Mouse (Mus musculus) neural tube, embryonic 13.5 days (tissue): Measurements from ENCODE around the gene C130032M10Rik. TPM values are rescaled to one million over a fixed set of nuclear protein-coding genes. Genes with fewer than 3 reads are reported as not detected.

ENCODE experiments used
- ATAC-seq: fragments of 200-750 bp; cut with Nextera tagmentation; 2 replicates; pipeline ENCODE4 v1.8.0; 2017; ENCODE audit warnings: low read depth, mild to moderate bottlenecking, moderate TSS enrichment, moderate library complexity
- H3K27ac ChIP-seq: fragments of 300-500 bp; sonication (generic); replicated peaks from 2 replicates; pipeline ENCODE4 v1.5.1; 2015; ENCODE audit warnings: moderate library complexity, mild to moderate bottlenecking, inconsistent platforms
- H3K27me3 ChIP-seq: fragments of 300-500 bp; sonication (generic); 2 replicates; pipeline ENCODE4 v1.6.1; 2015; ENCODE audit warnings: mild to moderate bottlenecking, inconsistent platforms
- H3K36me3 ChIP-seq: fragments of 300-500 bp; sonication (generic); 2 replicates; pipeline ENCODE4 v1.6.1; 2015; ENCODE audit warnings: mild to moderate bottlenecking, inconsistent platforms
- H3K4me1 ChIP-seq: fragments of 300-500 bp; sonication (generic); replicated peaks from 2 replicates; pipeline ENCODE4 v1.6.1; 2015; ENCODE audit warnings: inconsistent platforms
- H3K4me2 ChIP-seq: fragments of 300-500 bp; sonication (generic); 2 replicates; pipeline ENCODE4 v1.6.1; 2015; ENCODE audit warnings: inconsistent platforms, mild to moderate bottlenecking, moderate library complexity
- H3K4me3 ChIP-seq: fragments of 300-500 bp; sonication (generic); 2 replicates; pipeline ENCODE4 v1.5.1; 2015; ENCODE audit warnings: mild to moderate bottlenecking, inconsistent platforms
- H3K9ac ChIP-seq: fragments of 300-500 bp; sonication (generic); 2 replicates; pipeline ENCODE4 v1.6.1; 2015; ENCODE audit warnings: moderate library complexity, mild to moderate bottlenecking, inconsistent platforms
- H3K9me3 ChIP-seq: fragments of 300-500 bp; sonication (generic); 2 replicates; pipeline ENCODE4 v1.6.1; 2016; ENCODE audit warnings: inconsistent platforms
- WGBS: fragments of 180-500 bp; shearing (Covaris S2); methylation state at CpG from one replicate; pipeline ENCODE4 v1.1.7; 2015; 5-methylcytosine and 5-hydroxymethylcytosine counted together
- polyA plus RNA-seq: library from polyadenylated mRNA; unstranded; fragments of >200 nt; fragmentation: Nextera tagmentation; extraction: Ambion mirVana; gene quantifications from 2 replicates; pipeline ENCODE4 v1.2.1, GENCODE M21; 2015

C130032M10Rik gene
- polyA plus RNA-seq, 1 experiment from 2014 or later = not detected

DNA sequence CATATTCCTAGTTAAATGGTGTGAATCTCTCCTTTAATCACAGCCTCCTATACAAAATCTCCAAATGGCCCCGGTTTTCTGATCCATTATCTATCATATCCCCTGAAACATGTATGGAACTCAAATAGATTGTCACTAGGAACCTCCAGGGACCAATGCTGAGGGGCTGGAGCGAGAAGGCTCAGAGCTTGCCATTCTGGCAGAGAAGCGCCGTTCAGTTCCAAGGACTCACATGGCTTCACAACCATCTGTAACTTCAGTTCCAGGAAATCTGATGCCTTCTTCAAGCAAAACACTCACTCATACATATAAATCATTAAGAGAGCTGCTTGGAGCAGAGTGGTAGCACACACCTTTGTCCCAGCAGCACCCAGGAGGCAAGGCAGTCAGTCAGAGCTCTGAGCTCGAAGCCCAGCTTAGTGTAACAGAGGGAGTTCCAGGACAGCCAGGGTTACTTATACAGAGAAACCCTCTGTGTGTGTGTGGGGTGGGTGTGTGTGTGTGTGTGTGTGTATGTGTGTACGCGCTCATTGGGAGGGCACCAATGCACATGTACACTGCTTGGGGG, 23.6 kb downstream of the C130032M10Rik start:
- Histone ChIP-seq H3K4me2 (no peak overlapping the region), H3K27ac (no peak overlapping the region), H3K4me1 (peaks cover 15% of the 10 kb centered on the region), H3K4me3 (no peak overlapping the region), H3K36me3 (no peaks in the 10 kb centered on the region), H3K9ac (no peak overlapping the region), H3K27me3 (no peaks in the 10 kb centered on the region), H3K9me3 (no peaks in the 10 kb centered on the region)
- no peak for ATAC-seq
- WGBS = 63% methylated on average over 7 of the region's 7 CpGs

DNA sequence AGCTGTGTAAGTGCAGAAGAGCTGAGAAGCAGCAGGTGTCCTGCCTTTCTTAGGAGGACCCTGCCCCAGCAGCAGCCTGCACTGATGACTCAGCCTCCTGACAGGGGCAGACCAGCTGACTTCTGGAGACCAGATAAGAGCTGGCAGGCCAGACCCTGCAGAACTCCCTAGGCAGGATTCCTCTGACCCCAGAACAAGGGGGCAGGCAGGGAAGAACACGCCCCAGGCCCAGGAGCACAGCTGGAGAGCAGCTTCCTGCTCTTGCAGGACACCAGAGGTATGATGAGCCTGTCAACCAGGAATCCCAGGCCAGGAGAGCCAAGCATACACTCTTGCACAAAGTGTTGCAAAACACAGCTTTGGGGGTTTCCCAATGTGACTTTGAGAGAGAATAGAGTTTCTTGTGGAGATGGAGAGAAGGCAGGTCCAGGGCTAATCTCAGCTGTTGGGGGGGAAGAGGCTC, 25.8 kb downstream of the C130032M10Rik start:
- no peaks in the 10 kb centered on the region for H3K36me3 ChIP-seq
- no peak overlapping the region for H3K4me2 ChIP-seq
- WGBS = 63% methylated on average over 1 of the region's 1 CpGs
- H3K9me3 ChIP-seq = no peaks in the 10 kb centered on the region
- H3K27me3 ChIP-seq = no peaks in the 10 kb centered on the region
- no peak overlapping the region for H3K4me3 ChIP-seq
- H3K27ac ChIP-seq = no peak overlapping the region
- no peak for ATAC-seq
- H3K4me1 ChIP-seq = peaks cover 25% of the 10 kb centered on the region
- H3K9ac ChIP-seq = no peak overlapping the region

DNA sequence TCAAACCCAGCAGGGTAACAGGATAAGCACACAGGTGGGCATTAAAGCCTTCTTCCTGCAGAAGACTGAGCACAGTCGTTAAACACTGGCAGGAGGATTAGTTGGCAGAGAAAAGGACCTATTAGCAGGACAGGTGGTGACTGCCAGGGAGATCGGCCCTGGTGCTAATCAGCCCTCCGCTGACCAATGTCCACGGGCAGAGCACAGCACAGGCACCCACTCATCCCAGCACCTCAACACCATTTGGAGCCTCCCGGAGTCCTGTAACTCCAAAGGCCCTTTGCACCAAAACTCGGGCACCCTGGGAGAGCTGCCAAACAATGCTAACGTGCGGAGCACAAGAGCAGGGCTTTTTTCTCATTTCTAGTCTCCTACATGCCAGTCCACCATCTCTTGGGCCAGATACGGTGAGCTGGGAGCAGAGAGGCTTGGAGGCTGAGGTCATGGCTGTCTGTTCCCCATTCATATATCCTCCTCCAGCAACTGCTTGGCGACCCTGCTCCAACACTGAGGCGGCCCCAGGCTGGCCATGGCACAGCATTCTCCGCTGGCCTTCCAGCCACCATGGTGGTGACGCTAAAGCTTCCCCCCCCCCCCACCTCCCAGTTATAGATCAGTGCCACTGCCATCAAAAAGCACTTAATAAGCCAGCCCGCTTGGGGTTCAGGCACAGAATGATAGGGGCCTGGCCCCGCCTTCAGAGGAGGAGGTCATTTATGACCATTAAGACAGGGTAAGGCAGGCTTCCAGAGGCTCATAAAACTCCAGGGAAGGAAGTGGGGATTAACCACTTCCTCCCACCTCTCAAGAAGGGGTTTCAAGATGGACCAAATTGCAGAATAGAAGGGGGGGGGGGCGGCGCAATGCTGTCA, 28.6 kb downstream of the C130032M10Rik start:
- H3K36me3 ChIP-seq = no peaks in the 10 kb centered on the region
- 26% methylated on average over 17 of the region's 17 CpGs for WGBS
- peak overlapping the region; percentile 13; the same call in 1 of the 2 replicates for H3K4me2 ChIP-seq
- no peaks in the 10 kb centered on the region for H3K9me3 ChIP-seq
- no peak overlapping the region for H3K27ac ChIP-seq
- ATAC-seq = no peak
- H3K27me3 ChIP-seq = no peaks in the 10 kb centered on the region
- H3K9ac ChIP-seq = no peak overlapping the region
- peaks cover 28% of the 10 kb centered on the region for H3K4me1 ChIP-seq
- no peak overlapping the region for H3K4me3 ChIP-seq

DNA sequence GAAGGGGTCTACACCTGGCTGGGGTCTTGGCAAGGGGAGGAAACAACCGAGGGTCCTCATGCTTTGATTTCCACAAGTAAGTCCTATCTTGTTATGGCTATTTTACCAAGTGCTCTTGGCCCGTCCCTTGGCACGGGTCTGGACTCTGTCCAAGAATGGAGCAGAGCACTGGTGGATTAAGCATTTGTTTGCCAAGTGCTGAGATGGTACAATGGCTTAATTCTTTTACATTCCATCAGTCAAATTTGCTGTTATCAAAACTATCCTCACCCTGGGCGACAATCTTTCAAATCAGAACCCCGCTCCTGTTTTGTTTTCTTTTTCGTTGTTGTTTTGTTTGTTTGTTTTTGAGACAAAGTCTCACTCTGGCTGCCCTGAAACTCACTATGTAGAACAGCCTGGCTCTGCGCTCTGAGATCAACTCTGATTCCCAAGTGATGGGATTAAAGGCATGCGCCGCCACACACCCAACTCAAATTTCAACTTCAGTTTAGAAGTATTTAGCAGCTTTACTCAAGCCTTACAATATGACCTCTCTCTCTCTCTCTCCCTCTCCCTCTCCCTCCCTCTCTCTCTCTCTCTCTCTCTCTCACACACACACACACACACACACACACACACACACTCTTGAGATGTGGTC, 29.4 kb downstream of the C130032M10Rik start:
- 28% methylated on average over 9 of the region's 9 CpGs for WGBS
- Histone ChIP-seq H3K9me3 (no peaks in the 10 kb centered on the region), H3K4me3 (no peak overlapping the region), H3K9ac (no peak overlapping the region), H3K36me3 (no peaks in the 10 kb centered on the region), H3K4me1 (peaks cover 29% of the 10 kb centered on the region), H3K27me3 (no peaks in the 10 kb centered on the region), H3K27ac (no peak overlapping the region), H3K4me2 (peak overlapping the region; percentile 13; the same call in 1 of the 2 replicates)
- no peak for ATAC-seq

DNA sequence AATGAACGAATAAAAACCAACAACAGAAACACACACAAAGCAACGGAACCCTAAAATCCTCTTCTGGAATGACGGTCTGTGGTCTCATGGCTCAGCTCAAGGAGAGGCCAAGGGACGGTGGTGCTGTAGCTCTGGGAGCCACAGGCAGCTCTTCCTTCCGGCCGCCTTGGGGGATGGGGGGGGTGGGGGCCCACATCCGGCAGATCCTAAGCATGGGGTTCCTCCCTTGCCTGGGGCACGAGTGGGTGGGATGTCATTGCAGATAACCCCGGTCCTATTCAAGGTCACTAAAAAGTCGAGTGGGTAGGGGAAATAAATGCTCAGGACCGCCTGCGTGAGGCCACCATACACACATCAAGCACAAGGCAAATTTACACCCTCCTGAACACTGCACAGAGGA, 31.3 kb downstream of the C130032M10Rik start:
- H3K36me3 ChIP-seq = no peaks in the 10 kb centered on the region
- no peak overlapping the region for H3K27ac ChIP-seq
- no peak for ATAC-seq
- no peaks in the 10 kb centered on the region for H3K9me3 ChIP-seq
- H3K4me1 ChIP-seq = peaks cover 29% of the 10 kb centered on the region
- no peak overlapping the region for H3K4me2 ChIP-seq
- no peak overlapping the region for H3K9ac ChIP-seq
- H3K27me3 ChIP-seq = no peaks in the 10 kb centered on the region
- H3K4me3 ChIP-seq = no peak overlapping the region
- 58% methylated on average over 12 of the region's 12 CpGs for WGBS

DNA sequence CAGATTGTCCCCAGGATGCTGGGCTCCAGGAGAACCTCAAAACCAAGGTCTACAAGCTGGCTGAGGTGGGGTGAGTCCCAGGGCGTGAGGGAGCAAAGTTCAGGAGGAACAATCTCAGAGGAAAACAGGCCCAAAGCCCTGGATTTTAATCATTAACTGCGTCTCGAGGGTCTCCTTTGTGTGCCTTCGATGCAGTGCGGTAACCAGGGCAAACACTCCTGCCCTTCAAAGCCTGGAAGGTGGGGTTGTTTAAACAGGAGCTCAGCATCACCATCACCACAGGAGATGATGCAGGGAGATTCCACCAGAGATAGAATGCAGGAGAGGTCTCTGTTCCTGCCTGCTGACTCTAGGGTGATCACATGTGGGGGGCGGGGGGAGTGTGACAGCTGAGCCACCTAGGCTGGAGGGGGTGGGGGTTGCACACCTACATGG, 32.2 kb downstream of the C130032M10Rik start:
- no peak overlapping the region for H3K4me3 ChIP-seq
- ATAC-seq = no peak
- no peaks in the 10 kb centered on the region for H3K36me3 ChIP-seq
- H3K27me3 ChIP-seq = no peaks in the 10 kb centered on the region
- H3K9ac ChIP-seq = no peak overlapping the region
- H3K4me1 ChIP-seq = peaks cover 29% of the 10 kb centered on the region
- 31% methylated on average over 6 of the region's 6 CpGs for WGBS
- H3K27ac ChIP-seq = no peak overlapping the region
- no peaks in the 10 kb centered on the region for H3K9me3 ChIP-seq
- no peak overlapping the region for H3K4me2 ChIP-seq

DNA sequence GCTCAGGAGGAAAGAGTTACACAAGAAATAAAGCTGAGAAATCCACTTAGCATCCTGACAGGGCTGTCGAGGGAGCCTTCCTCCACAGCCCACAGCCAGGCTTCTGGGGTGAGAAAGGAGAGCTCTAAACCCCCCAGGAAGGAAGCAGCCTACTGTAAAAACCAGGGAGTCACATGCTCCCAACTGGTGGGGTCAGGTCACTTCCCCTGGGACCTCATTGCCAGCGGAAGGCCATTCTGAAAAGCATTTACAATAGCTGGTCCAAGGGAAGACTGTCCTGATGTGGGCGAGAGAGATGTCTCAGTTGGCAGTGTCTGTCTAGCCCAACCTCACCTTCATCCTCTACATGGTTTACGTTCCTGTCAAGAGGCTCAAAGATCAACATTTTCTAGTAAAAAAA, 33.0 kb downstream of the C130032M10Rik start:
- H3K4me3 ChIP-seq = no peak overlapping the region
- H3K4me1 ChIP-seq = peaks cover 29% of the 10 kb centered on the region
- WGBS = 21% methylated on average over 4 of the region's 4 CpGs
- no peaks in the 10 kb centered on the region for H3K9me3 ChIP-seq
- H3K9ac ChIP-seq = no peak overlapping the region
- H3K27ac ChIP-seq = no peak overlapping the region
- ATAC-seq = no peak
- no peak overlapping the region for H3K4me2 ChIP-seq
- no peaks in the 10 kb centered on the region for H3K36me3 ChIP-seq
- no peaks in the 10 kb centered on the region for H3K27me3 ChIP-seq

DNA sequence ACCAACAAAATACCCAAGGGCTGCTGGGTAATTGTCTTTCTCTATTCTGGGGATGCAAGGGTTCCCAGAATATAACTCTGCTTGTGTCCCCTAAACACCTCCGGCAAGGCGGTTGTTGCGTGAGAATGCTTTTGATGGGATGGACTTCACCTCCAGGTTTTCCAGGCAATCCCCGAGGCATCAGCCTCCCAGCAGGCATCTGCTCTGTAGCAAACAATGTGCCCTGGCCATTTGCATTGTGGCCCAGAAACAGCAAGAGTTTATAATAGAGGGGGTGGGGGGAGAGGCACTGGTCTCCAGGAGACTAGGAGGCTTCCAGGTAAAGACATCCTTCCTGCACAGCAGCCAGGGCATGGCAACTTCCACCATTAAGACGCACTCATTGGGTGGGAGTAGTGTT, 33.6 kb downstream of the C130032M10Rik start:
- 11% methylated on average over 5 of the region's 5 CpGs for WGBS
- no peaks in the 10 kb centered on the region for H3K36me3 ChIP-seq
- peaks cover 30% of the 10 kb centered on the region for H3K4me1 ChIP-seq
- ATAC-seq = no peak
- H3K4me2 ChIP-seq = no peak overlapping the region
- no peak overlapping the region for H3K9ac ChIP-seq
- H3K9me3 ChIP-seq = no peaks in the 10 kb centered on the region
- no peaks in the 10 kb centered on the region for H3K27me3 ChIP-seq
- no peak overlapping the region for H3K27ac ChIP-seq
- no peak overlapping the region for H3K4me3 ChIP-seq

DNA sequence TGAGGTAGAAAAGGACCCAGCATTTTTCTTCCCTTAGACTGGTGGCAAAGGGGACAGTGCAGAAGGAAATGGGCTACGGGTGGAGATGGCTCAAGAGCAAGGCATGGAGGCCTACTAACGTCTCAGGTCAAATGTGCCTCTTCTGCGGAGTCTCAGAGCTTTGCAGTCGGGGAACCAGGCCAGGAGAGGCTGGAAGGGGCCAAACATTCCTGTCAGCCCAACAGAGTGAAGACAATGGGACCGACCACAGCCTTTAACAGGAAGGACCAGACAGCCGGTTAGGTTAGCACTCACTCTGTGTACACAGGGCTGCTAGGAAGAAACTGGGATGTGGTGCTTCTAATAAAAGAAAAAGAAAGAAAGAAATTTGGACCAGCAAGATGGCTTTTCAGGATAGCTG, 34.5 kb downstream of the C130032M10Rik start:
- no peaks in the 10 kb centered on the region for H3K36me3 ChIP-seq
- H3K4me2 ChIP-seq = no peak overlapping the region
- no peak overlapping the region for H3K27ac ChIP-seq
- H3K9me3 ChIP-seq = no peaks in the 10 kb centered on the region
- H3K27me3 ChIP-seq = no peaks in the 10 kb centered on the region
- no peak overlapping the region for H3K9ac ChIP-seq
- no peak for ATAC-seq
- H3K4me1 ChIP-seq = peaks cover 30% of the 10 kb centered on the region
- H3K4me3 ChIP-seq = no peak overlapping the region
- WGBS = 21% methylated on average over 6 of the region's 6 CpGs

DNA sequence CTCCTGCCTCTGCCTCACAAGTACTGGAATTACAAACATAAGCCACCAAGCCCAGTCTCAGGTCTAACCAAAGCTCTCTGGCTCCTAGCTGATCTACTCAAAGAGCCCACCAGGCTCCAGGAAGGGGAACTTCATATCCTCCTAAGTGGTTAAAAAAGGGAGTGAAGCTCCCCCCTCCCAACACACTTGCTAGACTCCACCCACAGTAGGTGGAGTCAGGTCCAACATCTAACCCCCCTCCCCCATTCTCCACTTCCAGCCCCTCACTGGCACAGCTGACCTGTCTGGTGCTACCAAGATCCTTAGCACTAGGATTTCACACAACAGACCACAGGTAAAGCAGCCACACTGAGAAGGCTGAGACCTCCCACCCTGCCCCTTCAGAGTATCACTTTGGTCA, 38.3 kb downstream of the C130032M10Rik start:
- ATAC-seq = no peak
- no peaks in the 10 kb centered on the region for H3K36me3 ChIP-seq
- H3K4me2 ChIP-seq = no peak overlapping the region
- no peak overlapping the region for H3K9ac ChIP-seq
- no peak overlapping the region for H3K4me3 ChIP-seq
- H3K27ac ChIP-seq = no peak overlapping the region
- H3K27me3 ChIP-seq = peaks cover 12% of the 10 kb centered on the region
- peaks cover 20% of the 10 kb centered on the region for H3K4me1 ChIP-seq
- no peaks in the 10 kb centered on the region for H3K9me3 ChIP-seq

DNA sequence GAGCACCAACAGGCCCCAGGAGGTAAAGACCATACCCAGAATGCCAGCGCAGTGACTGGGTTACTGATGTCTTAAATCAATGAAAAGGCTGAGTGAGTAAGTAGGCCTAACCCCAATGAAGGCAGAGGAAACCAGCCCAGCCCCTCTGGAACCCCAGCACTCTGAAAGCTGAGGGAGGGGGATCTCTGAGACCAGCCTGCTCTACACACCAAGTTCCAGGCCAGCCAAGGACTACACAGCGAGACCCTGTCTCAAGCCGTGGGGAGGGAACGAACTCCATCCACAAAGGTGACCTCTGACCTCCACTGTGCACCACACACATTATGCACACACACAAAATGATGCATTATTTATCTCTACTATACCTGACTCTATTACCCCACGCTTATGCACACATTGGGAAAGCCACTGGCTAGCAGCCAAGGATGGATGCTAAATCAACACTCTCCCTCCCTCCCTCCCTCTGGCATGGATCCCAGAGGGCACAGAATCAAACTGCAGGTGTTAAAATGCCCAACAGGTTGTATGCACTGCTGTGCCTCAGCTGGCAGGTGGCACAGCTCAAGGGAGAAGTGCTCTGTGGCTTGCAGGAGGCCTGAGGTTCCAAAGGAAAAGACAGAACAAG, 39.0 kb downstream of the C130032M10Rik start:
- no peaks in the 10 kb centered on the region for H3K36me3 ChIP-seq
- H3K9me3 ChIP-seq = no peaks in the 10 kb centered on the region
- H3K9ac ChIP-seq = no peak overlapping the region
- peaks cover 15% of the 10 kb centered on the region for H3K4me1 ChIP-seq
- H3K27ac ChIP-seq = no peak overlapping the region
- no peak overlapping the region for H3K4me2 ChIP-seq
- peak; percentile 67; the same call in 1 of the 2 replicates for ATAC-seq
- 42% methylated on average over 5 of the region's 5 CpGs for WGBS
- no peak overlapping the region for H3K4me3 ChIP-seq
- H3K27me3 ChIP-seq = peaks cover 17% of the 10 kb centered on the region

DNA sequence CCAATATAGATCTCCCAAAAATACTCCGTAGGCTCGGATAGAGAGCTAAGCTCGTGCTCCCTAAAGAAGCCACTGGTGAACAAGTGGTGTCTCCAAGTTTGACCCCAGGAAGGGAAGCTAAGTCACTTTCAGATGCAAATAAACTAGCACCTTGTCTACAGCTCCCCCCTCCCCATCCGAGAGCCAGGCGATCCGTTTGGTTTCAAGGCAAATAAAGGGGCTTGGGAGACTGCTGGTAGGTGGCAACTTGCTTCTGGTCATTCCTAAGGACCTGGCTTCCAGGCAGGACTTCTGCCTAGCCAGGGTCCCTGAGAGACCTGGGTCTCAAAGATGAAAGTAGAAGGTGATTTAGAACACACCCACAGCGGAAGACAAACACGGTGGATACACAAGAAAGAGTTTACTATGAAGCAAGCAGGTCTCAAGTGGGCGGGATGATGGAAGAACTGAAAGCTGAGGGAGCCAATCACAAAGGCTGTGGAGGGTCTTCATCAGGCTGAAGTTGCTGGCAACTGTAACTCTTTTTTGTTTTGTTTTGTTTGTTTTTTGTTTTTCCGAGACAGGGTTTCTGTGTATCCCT, 40.9 kb downstream of the C130032M10Rik start:
- no peak overlapping the region for H3K27ac ChIP-seq
- 41% methylated on average over 10 of the region's 10 CpGs for WGBS
- peaks cover 36% of the 10 kb centered on the region for H3K27me3 ChIP-seq
- no peaks in the 10 kb centered on the region for H3K36me3 ChIP-seq
- no peak overlapping the region for H3K4me2 ChIP-seq
- no peak overlapping the region for H3K4me3 ChIP-seq
- no peaks in the 10 kb centered on the region for H3K9me3 ChIP-seq
- no peak for ATAC-seq
- H3K4me1 ChIP-seq = peaks cover 31% of the 10 kb centered on the region
- no peak overlapping the region for H3K9ac ChIP-seq
